Mouse (Mus musculus) spleen, adult 2 months (tissue): Measurements from ENCODE around the gene D17H6S53E.

ENCODE experiments used
- CTCF ChIP-seq: fragments of 200-500 bp; IDR thresholded peaks from 2 replicates; pipeline ENCODE4 v1.5.1; 2011; ENCODE audit warnings: mild to moderate bottlenecking, inconsistent platforms; ENCODE audit not compliant: insufficient read depth, insufficient read length, insufficient replicate concordance; ENCODE audit errors: extremely low read depth
- POLR2A ChIP-seq: fragments of 200-500 bp; IDR thresholded peaks from 2 replicates; pipeline ENCODE4 v1.6.1; 2011; ENCODE audit warnings: low read depth, low read length, inconsistent platforms

DNA sequence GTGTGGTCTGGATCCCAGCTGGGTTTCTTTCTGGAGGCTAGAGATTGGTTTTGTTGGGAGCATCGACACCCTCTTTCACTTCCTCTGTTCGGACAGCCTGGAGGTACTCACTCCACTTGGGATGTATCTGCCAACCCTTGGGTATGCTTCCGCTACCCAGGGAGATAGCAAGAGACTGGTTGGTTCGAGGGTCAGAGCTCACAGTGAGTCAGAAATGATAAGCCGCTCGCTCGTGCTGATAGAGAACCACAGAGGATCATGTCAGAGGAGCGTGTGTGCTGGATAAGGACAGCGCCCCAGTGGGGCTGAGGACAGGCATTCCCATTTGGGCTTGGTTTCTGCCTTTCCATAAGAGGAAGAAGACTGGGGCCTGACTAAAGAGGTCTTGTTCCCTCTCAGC lies 46.4 kb upstream of the D17H6S53E start:
- no peak for TF ChIP-seq CTCF
- no peak for TF ChIP-seq POLR2A
